Mouse (Mus musculus) lung, postnatal 0 days (tissue): ENCODE measurements around the gene Ldhb.

Experiments used
- CTCF ChIP-seq: IDR thresholded peaks from 2 replicates; pipeline ENCODE4 v1.5.1; 2016; ENCODE audit warnings: antibody characterized with exemption, mild to moderate bottlenecking
- EP300 ChIP-seq: IDR thresholded peaks from 2 replicates; pipeline ENCODE4 v1.6.1; 2016; ENCODE audit warnings: antibody characterized with exemption, mild to moderate bottlenecking, control low read depth

- no peak for TF ChIP-seq CTCF
- TF ChIP-seq EP300 = no peak
These were observed 34.5 kb upstream of the Ldhb start for GRCm38 (mm10) chr6:142542082-142542799.
